Mouse (Mus musculus): Measurements from ENCODE around the gene Qser1.
"Not testable (repeated sequence)": the region's sequence is repeated elsewhere in the genome, so short reads cannot be mapped to it uniquely, and the experiment has no call there.

The Qser1 gene

DNA sequence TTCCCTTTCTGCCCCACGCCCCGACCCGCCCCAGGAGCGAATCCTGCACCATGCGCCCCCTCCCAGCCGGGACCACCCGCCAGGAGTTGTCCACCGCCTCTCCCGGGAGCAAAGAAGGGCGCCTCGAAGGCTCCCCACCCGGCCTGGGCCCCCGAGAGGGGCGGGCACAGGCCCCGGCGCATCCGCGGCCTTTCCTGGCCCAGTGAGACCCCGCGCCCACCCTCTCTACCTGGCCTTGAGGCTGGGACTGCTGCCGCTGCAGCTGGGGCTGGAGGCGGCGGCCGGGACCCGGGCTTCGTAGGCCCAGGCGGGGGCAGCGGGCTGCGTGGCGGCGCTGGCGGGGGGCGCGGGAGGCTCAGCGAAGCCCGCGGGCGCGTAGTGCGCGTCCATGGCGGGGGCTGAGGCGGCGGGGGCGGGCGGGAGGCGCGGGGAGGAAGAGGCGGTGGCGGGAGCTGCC lies at the start of gene Qser1:
Qser1 (minus strand) TSS at position 390 of the 457 bp plus-strand sequence.
- DNase-seq: no peak

DNA sequence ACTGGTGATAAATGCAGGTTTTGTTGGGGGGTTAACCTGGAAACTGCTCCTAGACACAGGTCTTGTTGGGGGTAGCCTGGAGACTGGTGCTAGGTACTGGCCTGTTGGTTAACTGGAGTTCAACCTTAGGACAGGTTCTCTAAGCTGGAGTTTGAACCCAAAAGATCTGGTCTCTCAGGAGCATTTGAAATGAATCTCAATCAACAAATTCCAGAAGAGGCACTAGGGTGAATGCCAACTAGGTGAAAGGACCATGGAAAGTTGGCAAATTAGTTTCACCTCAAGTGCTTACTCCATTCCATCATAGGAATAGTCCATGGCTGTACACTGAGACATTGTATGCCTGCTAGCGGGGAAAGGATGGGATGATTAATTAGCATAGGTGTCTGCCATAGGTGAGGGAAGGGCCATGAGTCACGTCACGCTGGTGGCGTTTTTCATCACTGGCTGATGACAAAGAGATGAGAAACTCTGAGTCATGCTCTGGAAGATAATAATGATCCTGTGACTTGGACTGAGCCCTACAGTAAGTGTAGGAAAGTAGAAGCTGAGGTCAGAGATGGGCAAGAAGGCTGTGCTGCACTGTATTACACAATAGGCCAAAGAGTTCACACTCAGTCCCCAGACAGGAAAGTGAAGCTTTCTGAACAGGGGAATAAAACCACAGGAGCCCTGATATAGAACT lies 47.8 kb upstream of the Qser1 start:
- DNase-seq: peak; percentile 83

DNA sequence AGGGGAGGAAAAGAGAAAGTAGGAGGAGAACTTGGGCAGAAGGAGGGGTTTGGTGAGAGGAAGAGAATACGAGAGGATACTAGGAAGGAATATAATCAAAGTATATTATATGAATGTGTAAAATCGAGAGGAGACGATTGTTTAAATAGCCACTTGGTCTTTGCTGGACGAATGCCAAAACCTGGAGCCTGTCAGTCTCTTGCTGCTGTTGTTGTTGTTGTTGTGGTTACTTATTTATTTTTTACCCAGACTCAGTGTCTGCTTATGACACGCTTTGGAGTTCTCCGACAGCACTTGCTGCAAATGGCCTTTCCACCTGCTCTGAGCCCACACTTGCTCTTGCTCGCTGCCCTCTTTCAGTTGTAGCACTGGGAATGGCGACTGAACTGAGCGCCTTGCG lies 43.9 kb upstream of the Qser1 start:
- peak; percentile 26 for DNase-seq

DNA sequence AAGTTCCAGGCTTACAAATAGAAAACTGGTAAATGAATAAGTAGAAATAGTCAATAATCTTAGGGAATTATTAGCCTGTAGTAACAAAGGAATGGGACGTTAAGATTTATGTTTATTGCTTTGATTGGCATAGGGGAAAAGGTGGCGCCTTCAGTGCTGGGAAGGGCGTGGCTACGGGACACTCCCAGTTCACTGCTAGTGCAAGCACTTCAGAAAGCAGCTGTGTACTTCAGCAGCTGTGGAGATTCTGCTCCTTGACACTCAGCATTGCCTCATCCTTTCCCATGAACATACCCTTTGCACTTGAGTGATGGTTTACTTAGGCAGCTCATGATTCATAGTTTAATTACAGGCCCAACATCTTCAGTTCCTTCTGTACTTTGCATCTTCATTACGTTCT lies 42.5 kb upstream of the Qser1 start:
- DNase-seq: no peak

DNA sequence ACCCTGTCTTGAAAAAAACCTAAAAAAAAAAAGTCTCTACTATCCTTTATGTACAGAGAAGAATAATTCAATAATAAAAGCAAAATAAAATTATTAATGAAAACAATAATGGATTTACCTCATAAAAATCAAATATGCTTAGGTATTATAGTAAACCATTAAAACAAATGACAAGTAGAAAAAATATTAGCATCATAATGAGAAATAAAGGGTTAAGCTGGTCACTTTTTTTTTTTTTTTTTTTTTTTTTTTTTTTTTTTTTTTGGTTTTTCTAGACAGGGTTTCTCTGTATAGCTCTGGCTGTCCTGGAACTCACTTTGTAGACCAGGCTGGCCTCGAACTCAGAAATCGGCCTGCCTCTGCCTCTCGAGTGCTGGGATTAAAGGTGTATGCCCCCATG lies 41.5 kb upstream of the Qser1 start:
- not testable (repeated sequence) for DNase-seq

DNA sequence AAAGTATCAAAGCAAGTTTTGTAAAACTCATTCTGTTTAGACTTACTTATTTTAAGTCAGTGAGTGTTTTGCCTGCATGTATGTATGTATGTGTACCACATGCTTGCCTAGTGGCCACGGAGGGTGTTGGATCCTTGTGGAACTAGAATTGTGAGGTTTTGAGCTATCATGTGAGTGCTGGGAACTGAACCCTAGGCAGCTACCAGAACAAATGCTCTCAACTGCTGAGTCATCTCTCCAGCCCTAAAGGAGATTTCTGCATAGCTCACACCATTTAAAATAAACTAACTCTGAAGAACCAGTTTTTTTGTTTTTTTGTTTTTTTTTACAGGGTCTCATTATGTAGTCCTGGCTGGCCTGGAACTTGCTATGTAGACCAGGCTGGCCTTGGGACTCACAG lies 39.7 kb upstream of the Qser1 start:
- DNase-seq: no peak

DNA sequence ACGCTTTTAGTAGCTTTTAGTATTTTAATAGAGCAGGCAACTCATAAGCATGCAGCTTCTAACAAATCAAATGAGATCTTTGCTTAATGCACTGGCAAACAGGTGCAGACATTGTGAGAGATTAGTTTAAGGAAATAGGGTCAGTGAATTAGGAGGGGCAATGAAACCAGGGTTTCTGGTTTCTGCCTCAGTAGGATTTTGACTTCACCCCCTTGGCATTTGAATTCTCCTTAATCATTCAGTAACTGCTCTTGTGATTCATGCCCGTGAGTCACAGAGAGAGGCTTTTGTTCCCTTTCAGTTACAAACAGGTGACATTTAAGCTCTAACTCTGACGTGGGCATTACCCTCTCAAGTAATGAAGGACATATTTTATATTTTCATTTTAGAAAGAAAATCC lies 39.2 kb upstream of the Qser1 start:
- no peak for DNase-seq

DNA sequence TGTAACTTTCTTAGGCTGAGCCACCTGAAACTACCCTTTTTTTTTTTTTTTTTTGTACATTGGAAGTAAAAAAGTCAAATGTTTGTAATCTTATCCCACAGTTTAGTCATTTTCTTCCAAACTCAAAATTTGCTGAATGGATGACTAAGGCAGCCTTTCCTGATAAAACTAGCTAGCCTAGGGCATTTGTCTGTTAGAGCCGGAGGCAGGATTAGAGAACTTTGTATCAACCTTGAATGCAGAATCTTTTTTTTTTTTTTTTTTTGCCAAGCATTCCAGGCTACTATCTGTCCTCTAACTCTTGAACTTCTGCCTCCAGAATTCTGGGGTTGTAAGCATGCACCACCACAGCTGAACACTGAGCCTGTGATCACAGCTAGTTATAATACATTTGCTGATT lies 38.3 kb upstream of the Qser1 start:
- no peak for DNase-seq

DNA sequence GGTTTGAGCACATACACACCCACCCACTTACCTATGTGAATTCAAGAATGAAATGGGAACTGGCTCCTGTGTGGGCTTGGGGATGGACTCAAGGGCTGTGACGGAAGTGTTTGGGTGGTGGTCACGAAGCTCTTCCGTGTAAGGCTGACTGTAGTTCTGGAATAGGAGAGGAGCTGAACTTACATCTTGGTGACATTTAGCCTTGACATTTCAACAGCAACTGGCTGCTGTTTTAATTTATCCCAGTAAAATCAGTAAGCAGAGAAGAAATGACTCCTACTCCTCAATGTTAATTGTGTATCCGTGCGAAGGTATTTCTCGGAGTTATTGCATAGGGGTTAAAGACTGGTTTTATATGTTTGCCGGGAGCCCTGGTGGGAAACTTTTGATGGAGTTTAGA lies 36.0 kb upstream of the Qser1 start:
- no peak for DNase-seq

DNA sequence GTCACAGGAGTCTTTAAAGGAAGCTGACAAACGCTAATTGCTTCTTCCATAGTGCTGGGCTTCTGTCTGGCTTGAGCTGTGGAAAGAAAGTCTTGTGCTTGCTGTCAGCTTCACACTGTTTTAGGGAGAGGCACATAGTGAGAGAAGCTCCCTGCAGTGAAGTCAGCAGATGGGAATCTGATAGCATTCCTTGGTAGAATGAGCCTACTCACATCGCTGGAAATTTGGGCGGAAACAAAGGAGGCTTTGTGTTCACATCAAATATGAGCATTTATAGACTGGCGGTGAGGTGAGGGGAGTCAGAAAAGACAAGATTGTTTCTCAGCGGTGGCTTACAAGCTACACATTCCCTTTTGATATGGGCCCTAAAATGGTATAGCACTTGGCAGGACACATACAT lies 35.1 kb upstream of the Qser1 start:
- DNase-seq: no peak

DNA sequence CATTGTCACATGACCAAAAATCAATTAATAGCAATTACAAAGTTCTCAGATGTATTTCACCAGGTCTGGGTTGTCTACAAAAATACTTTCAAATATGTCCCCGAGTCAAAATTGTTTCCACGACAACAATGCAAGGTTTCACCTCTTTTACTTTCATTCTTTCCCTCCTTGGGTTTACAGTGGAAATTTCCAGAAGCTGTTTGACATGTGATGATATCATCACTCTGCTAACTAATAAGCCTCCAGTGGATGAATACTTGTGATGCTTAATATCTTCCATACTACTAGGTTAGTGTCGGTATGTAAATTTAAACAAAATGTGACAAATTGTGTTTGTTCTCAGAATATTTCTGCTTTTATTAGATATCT lies 33.4 kb upstream of the Qser1 start:
- DNase-seq: no peak

DNA sequence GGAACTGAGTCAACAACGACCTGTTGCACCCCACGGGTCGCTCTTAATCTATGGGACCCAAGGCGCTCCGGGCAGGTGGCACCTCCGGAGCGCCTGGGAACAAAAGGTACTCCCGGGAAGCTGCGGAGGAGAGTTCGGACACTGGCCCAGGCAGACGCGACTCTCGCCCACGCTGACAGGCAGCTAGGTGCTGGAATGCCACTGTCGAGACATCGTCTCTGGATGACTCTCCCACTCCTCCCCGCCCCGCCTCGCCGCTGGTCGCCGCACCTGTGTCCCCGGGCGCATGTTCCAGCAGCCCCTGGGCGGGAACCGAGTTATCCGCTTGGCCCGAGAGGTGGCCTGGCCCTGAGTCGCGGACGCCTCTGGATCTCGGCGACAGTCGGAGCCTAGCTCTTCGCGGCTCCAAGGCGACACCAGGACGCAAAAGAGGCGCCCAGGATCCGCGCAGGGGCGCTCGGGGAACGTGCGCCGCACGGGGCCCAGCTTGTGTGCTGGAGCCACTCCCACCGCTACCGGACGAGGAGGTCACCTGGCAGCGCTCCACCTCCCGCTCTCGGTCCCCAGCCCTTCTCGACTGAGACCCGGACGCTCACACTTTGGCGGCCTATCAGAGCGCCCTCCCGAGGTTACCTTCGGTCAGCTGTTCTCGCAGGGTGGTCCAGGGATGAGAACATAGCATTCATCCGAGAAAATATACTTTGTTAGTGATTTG lies 32.9 kb upstream of the Qser1 start, which contains the start of gene Prrg4:
Prrg4 (minus strand) TSS at position 601 of the 715 bp plus-strand sequence.
- DNase-seq: peak; percentile 81

DNA sequence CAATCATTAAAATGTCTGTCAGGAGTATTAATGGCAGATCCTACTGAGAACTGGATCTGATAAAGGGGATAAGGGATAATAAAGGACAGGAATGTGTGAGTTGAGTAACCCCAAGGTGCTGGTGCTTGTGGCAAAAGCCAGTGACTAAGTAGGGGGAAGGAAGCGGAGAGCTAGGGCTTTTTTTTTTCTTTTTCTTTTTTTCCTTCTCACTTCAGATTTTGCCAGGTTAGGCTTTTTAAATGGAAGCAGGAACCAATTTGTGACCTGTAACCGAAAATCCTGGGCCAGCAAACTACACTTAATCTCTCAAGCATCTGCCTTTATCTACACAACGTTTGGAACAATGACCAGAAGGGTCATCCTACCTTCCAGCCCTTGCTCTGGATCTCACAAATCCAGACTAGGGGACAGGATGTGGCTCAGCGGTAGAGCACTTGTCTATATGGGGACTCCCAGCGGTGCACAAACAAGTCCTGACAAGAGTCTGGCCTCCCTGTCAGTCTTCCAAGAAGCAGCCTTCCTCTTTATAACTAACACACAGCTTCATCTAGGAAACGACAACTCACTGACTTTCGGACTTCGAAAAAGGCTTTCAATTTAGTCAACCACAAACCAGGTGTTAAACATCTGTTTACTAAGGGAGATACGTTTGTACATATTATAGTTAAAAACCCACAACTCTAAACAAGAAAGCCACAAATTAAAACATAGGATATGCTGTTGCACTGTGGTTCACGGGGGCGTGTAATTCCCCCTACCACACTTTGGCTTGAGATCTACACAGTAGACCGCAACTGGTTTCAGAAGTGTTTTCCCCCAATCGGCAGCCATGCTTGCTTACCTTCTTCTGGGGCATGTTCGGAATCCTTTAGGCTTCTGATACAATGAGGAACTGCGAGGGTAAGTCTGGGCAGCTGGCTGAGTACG lies 31.9 kb upstream of the Qser1 start:
- DNase-seq: no peak

DNA sequence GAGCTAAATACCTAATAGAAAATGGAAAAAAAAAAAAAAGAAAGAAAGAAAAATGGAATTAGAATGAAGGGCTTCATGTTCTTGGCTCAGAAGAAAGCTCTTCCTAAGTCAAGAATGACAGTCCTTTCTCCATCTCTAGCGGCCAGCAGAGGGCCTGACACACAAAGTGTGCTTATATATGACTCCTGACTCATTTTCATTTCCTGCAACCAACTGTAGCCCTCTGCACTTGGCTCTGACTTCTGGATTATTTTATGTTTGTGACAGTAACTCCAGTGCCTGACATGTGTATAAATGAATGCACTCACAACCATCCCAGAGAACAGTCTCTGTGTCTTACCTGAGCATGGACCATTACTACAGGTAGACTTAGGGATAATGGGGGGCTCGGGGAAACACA lies 31.1 kb upstream of the Qser1 start:
- DNase-seq: peak; percentile 9

DNA sequence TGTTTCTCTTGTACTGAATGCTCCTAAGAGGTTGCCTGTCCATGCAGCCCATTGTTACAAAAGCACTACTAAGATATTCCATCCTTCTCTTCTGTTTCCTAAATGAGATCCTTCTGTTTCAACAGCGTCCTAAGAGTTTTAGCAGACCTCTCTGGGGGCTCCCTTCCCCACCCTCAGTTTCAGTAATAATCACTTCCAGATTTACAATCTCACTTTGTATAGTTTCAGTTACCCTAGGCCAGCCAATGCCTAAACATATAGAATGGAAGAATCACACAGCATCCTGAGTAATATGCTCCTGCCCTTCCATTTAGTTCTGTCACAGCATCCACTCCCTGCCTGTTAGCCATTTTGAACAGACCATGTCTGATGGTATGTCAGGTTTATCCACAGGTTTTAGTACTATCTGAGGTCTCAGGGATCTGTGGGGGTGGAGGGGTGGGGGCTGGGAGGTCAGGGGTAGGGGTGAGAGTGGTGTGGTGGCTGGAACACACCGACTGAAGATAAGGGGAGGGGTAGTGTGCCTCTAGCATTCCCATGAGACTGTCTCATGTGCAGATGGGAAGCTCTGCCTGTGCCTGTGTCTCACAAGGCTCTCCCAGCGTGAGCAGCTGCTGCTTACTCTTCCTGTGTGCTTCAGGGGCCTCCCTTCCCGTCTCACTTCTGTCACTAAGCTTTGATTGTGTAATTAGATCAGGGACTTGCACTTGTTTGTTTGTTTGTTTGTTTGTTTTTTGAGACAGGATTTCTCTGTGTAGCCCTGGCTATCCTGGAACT lies 30.3 kb upstream of the Qser1 start:
- no peak for DNase-seq

DNA sequence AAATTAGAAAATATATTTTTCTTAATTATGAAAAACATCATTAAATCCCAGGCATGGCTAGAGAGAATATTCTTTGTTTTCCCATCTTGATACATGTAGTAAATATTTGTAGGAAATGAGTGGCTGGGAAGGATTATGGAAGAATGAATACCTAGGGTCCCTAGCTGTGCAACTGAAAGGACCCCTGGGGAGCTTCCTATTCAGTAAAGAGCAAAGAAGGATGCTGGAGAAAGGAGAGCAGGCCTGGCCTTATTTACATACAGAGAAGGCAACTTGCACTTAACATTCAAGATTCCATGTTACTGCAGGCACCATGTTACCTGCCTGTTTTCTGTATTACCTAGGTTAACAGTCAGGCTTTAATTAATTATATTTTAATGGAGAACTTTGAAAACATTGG lies 26.0 kb upstream of the Qser1 start:
- DNase-seq: no peak

DNA sequence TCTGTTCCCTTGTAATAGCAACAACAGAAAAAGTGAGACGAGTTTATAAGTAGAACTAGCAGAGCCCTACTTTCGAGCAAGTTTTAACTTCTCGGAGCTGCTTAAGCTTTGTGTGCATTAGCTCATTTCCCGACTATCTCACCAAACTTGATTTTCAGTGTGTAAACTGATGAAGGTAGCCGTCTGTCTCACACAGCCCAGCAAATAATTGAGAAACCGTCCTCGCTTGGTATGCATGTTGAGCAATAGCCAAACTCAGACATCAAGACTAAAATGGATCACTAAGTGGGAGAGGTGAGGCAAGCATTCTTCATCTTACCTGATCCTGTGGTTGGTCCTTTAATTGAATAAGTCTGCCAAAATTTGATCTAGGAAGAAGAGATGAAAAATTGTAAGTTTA lies 25.2 kb upstream of the Qser1 start:
- DNase-seq: no peak

DNA sequence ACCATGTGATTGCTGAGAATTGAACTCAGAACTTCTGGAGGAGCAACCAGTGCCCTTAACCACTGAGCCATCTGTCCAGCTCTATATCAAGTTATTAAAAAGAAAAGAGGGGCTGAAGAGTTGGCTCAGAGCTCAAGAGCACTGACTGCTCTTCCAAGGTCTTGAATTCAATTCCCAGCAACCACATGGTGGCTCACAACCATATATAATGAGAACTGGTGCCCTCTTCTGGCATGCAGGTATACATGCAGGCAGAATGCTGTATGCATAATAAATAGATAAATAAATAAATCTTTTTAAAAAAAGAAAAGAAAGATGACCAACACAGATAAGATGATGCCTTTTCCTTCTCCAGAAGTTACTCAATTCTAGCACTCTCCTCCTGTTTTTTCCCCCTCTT lies 24.4 kb upstream of the Qser1 start:
- DNase-seq: no peak

DNA sequence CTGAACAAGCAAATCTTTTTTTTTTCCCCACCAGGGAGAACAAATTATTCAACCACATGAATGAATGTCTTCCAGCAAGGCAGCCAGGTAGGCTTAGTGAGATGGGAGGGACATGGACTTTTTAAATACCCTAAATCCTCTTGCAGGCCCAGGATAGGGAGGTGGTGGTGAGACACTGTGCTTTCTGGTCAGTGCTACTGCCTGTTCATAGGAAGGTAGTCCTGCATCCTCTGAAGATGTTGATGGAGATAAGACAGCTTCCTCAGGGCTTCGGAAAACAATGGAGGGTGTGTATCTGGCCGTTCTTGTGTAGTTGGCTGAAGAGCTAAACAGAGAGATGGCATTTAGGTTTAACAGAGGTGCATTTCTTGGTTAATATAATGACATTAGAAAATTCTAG lies 15.9 kb upstream of the Qser1 start:
- no peak for DNase-seq

DNA sequence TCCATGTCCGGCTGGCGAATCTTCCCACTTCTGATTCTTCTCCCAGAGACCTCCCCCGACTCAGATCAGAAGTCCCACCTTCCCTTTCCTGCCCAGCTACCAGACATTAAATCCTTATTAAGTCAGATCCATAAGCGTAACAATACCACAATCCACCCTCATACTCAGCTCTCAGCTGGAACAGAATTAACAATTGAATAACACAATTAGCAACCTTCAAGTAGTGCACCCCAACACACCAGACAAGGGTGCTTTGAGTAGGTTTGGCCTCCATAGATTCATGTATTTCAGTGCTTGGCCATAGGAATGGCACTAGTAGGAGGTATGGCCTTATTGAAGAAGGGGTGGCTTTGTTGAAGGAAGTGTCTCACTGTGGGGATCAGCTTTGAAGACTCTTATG lies 9.6 kb upstream of the Qser1 start:
- no peak for DNase-seq

DNA sequence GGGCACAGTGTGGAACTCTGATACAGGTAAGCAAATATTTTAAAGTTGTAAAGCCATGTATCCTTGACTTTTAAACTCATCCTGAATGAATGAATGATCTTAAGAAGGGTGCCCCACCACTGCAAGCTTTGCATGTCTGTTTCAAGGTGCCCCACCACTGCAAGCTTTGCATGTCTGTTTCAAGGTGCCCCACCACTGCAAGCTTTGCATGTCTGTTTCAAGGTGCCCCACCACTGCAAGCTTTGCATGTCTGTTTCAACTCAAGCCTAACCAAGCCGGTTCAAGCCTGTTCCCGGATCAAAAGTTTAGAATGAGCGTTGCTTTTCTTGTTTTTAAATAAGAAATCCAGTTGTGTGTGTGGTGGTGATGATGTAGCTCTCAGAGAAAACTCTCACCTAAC lies 2.2 kb upstream of the Qser1 start:
- DNase-seq: not testable (repeated sequence)

DNA sequence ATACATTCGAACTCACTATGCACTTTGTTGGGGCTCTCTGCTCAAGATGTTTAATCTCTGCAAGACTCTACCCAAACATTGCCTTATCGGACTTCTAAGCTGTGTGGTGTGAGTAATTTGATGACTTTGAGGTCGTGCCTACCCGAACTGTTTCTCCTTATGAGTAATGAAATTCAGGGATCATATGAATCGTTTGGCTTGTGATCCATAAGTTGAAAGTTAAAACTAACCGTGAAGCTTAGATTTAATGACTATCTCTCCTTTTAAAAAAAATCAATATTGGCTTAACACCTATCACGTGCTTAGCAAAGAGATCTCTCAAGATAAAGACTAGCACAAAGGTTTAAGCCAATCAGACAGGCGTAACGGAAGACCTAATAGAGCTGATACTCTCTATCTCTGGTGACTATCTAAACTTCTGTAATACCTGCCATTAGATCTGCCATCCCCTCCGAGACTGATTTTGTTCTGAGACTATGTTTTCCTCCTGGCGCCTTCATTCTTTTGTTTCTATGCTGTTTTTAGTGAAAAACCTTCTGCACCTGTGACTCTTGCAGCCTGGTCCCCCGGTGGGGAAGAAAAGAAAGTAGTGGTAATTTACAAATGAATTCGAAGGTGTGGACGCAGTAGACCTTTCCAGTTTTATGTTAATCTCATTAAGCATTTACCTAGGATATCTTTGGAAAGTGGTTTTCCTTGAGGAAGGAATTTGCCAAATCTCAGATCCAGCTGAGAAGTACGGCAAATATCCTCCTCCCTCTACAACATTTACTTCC lies 1.2 kb upstream of the Qser1 start:
- no peak for DNase-seq

All from kidney, adult 11 months (tissue).